Mouse (Mus musculus) ovary, postnatal 14 days (tissue): ENCODE measurements around the gene Avil.
A peak's percentile ranks its signal among the peaks of the same experiment; 100 is the strongest.

Experiments
- DNase-seq: peaks from one replicate; pipeline ENCODE4 v3.0.0; 2022; ENCODE audit warnings: low spot score

The Avil gene

DNA sequence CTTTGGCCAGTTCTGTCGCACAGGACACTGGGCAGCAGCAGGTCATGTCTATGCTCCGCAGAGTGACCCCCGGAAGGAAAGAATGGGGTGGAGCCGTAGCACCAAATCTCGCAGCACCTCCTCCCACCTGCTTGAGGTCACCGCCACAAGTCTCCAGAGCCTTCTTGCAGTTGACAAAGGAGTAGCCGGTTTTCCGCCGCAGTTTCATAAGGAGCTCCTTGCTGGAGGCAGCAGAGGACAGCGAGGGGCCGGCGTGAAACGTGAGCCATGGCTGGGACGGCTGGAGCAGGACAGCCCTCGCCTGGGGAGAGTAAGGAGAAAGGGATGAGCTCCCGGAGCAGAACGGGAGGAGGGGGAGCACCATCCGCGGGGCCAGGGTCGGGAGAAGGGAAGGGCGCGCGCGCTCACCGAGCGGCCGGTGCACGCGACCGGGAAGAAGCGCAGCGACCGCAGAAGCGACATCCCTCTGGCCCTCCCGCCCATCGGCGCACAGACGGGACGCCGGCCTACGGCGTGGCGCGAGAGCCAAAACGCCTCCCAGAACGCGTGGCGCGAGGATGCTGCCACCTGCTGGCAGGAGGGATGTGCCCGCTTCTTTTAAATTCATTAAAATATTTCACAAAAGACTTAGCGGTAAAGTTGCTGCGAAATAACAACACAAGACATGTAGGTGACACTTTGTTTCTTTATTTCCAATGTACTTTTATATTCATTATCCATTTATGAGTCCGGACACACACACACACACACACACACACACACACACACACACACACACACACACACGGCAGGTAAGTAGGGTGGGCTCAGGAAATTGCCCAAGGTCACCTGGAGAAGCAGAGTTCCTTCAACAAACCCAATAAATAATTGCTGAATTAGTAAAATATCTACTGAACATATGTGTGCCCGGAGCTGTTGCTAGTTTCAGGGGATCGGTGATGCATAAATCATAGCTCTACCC lies 30.1 kb downstream of the Avil start, which contains the start of gene Tsfm:
TSS of gene Tsfm (minus strand) at position 505 of the 961 bp plus-strand sequence.
- peak; percentile 90 for DNase-seq

DNA sequence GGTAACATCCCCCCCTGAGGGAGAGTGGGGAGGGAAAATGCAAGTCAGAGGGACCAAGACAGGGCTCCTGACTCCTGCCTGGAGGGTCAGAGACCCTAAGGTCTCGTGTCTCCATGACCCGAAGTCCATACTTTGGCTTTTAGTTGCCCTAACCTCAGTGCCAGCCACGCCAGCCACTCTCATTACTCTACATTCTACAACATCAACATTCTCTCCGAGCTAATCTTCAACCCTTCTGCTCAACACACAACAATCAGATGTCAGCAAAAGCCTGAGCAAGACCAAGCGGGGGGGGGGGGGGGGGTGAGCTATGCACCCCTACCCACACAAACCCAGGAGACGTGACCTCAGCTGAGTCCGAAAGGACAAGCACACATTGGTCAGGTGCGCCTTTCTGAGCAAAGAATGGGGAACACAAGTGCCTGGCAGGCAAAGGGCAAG lies 32.8 kb downstream of the Avil start:
- no peak for DNase-seq

DNA sequence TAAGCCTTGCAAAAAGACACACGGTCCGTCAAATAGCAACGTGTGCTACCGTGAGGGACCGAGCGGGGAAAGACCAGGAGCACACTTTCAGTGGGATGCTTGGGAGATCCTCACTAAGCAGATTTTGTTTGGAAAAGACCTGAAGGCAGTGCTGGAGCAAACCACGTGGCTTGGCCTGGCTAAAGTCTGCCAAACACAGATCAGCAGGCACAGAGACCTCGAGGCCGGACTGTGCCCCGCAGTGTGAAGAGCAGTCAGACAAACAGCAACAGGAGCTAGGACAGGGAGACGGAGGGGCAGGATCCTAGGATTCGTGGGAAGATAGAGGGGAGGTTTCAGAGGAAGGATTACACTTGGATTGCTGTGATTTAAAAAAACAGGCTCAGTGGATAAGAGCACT lies 35.8 kb downstream of the Avil start:
- DNase-seq: no peak

DNA sequence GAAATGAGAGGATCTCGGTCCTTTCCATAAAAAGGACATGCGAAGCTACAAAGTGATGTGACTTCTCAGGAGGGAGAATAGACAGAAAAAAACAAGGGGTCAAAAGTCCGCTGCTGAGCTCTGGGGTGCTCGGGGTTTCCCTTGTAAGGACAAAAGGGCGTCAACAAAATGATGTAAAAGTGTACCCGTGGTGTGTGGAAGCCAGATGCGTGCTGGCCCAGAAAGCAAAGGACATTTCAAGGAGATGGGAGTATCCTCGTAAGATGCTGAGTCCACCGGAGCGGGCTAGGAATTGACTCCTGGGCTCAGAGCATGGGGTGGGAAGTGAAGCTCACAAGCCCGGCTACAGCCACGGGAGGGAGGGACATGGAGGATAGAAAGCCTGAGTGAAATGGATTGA lies 37.1 kb downstream of the Avil start:
- no peak for DNase-seq

DNA sequence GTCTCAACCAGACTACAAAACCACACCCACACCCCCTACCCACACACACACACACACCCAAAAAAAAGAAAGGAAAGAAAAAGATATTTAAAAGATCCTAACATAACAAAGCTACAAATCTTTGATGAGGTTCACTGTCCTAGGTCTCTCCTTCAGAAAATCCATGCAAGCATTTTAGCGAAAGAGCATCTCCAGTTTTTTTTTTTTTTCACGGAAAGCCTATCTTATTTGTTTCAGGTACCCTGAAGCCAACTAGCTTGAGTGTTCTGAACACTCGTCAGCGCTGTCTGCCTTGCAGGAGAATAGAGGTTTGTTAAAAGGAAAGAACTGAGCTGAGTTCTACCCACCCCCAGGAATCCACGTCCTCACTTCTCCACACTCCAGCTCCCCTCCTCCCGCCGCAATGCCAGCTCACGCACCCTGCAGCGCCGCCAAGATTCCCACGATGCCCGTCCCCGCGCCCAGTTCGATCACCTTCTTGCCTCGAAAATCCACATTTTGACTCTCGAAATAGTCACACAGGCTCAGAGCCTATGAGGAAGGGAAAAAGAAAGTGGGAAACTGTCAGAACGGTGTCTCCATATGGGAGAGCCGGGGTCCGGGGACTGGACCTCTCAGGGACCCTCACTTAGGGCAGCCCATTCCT lies 40.2 kb downstream of the Avil start:
- no peak for DNase-seq

DNA sequence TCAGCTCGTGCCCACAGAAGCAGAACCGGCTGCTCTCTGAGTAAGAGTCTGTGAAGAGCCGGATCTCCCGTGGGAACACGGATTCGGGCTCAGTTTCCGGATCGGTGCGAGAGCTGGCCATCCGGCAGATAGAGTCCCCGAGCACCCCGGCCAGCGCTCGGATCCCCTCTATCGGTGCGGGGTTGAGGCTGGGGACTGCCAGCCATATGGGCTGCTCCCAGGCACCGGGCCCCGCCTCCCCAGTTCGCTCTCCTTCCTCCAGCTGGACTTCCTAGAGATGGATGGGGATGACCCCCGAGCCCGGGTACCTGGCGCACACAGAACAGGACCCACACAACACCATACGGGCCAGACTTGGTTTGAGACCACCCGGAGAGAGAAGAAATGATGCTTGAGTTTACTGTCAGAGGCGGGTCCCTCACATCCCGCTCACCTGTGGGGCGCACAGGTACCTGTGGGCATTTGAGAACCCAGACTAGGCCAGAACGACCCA lies 40.8 kb downstream of the Avil start, which contains the start of the genes Mettl1 and Eef1akmt3:
TSS of gene Mettl1 (plus strand) at position 141 of the 493 bp plus-strand sequence.
TSS of gene Eef1akmt3 (minus strand) at position 240 of the 493 bp plus-strand sequence.
- peak; percentile 24 for DNase-seq

DNA sequence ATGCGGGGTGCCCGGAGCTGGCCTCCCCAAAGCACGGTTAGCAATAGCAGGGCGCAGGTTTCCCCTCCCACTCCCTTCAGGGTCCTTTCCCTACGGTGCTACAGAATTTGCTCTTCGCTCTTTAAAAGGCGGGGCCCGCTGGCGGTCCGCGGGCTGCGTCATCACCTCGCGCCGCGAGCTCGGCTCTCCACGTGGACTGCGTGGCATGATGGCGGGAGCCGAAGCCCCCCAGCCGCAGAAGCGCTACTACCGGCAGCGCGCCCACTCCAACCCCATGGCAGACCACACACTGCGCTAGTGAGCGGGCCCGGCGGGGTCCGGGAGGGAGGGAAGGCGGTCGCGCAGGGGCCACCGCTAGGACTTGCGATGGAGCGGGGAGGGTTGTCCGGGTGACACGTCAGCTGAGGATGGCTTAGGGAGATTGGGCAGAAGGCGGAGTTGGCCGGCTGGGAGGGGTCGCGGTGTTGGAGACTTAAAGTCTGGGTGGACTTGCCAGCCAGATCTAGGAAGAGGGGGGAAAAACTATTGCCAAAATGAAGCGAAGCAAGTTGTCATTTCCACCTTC lies 41.3 kb downstream of the Avil start:
- peak; percentile 89 for DNase-seq

DNA sequence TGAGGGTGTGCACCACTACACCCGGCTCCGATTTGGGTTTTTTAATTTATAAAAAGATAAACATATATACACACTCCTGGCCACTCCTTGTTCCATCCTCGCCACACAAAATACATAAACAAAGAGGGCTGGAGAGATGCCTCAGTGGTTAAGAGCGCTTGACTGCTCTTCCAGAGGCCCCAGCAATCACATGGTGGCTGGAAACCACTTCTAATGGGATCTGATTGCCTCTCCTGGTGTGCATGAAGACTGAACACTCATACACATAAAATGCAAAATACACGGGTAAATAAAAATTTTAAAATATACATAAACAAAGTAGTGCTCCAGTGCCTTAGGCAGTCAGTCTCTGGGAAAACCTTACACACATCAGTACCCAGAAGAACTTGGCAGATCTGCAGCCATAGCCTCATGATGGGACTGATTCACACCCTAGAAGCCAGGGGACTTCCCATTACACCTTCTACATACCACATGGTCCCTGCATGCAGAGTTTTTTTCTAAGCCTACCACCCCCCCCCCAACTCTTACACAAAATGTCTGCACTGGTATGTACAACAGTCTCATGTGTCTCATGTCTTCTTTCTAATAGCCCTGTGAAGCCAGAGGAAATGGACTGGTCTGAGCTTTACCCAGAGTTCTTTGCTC lies 42.1 kb downstream of the Avil start:
- no peak for DNase-seq

DNA sequence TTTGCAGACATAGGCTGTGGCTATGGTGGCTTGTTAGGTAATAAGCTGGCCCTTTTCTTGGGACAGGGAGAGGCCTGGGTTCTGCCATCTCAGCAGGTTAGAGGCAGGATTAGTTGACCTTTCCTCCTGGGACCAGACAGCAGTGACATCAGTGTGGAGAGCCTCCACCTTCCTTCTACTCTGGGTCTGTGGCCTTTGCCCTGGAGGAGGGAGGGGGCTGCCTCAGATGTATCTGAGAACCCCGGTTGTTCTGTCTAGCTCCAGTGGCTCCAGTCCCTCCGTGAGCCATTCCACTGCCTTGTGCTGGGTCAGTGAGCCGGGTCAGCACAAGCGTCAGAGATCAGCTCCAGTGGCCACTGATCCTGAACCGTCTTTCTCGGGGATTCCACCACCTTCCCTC lies 42.7 kb downstream of the Avil start:
- DNase-seq: no peak

DNA sequence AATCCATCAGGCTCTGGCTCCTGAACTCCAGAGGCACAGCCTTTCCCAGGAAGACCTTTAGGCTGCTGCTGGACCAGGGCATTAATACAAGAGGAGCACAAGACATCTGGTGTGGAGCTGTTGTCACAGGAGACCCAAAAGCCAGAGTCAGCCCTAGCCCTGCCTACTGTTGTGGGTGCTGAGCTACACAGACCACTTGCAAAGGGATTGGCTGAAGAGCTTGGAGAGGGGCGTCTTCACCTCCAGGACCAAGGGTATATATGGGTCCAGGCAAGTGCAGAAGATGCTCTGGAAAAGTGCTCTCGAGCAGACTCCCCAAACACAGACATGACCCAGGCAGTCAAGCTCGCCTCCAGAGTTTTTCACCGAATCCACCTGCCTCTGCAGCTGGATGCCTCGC lies 47.4 kb downstream of the Avil start, which contains the start of gene Cyp27b1:
TSS of gene Cyp27b1 (plus strand) at position 297 of the 400 bp plus-strand sequence.
- no peak for DNase-seq

DNA sequence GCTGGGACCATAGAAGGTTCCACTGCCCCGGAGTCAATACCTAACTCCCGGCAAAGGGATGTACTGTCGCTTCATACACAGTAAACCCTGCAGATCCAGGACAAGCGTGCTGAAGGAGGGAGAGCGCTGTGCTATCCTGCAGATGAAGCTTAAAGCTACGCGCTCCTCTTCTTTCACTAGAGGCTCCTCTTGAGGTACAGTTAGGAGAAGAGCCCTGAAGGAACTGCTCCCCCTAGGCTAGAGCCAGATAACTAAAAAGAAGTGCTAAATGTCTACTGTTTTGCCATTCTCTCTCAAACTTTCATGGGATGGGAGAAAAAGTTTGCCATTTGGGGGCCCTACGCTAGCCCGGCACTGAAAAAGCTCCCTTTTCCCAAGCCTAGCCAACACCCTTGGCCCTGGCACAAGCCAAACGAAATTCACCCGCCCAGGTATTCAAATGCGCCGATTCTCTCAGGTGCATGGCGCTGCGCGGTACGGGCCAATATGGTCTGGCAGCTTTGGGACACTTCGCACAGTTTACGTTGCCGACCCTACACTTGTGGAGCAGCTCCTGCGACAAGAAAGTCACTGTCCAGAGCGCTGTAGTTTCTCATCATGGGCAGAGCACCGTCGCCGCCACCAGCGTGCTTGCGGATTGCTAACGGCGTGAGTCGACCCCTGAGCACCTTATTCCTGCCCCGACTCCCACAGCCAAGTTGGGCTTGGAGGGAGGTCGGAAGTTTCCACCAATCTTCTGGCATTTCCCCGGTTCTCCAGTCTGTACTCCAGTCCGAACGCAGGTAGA lies 48.3 kb downstream of the Avil start:
- DNase-seq: no peak

DNA sequence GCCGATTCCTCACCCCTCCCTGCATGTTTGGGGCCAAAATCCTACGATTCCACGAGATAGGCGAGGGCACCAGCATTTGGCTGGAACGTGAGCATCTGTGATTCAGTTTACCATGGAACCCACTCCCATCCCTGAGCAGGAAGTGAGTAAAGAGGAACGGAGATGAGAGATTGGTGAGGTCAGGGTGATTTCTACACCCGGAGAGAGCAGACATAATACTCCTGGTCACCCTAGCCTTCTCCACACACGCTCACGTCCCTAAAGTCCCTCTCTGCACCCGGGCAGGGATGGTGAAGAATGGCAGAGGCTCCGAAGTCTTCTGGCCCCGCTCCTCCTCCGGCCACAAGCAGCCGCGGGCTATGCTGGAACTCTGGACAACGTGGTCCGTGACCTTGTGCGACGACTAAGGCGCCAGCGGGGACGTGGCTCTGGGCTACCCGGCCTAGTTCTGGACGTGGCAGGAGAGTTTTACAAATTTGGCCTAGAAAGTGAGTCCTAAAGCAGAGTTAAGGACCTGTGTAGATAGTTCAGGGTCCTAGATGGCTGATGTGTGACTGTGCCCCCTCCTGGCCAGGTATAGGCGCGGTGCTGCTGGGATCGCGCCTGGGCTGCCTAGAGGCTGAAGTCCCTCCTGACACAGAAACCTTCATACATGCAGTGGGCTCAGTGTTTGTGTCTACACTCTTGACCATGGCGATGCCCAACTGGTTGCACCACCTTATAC lies 49.0 kb downstream of the Avil start:
- no peak for DNase-seq

DNA sequence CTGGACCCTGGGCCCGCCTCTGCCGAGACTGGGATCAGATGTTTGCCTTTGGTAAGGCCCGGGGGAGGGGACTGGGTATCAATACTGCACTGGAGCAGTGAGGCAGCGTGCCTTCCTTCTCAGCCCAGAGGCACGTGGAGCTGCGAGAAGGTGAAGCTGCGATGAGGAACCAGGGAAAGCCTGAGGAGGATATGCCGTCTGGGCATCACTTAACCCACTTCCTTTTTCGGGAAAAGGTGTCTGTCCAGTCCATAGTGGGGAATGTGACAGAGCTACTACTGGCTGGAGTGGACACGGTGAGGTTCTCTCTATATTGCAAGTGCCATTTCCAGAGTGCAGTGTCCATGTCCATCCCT lies 49.6 kb downstream of the Avil start:
- DNase-seq: no peak

DNA sequence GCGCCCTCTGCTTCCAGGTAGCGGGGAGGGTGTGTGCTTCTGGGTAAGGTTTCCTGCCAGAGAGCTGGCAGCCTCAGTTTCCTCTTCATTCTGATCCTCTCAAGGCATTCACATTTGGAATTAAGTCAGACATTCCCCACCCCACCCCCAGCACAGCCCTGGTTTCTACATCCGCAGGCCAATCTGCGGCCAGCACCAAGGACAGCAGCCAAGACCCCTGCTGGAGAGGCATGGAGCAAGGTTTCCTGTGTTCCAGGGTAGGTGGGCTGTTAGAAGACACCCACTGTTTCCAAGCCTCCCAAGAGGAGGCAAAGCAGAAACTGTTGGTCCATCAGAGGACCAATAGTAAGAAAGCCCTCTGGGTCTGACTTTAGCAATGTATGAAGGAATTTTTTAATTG lies 54.1 kb downstream of the Avil start:
- no peak for DNase-seq

DNA sequence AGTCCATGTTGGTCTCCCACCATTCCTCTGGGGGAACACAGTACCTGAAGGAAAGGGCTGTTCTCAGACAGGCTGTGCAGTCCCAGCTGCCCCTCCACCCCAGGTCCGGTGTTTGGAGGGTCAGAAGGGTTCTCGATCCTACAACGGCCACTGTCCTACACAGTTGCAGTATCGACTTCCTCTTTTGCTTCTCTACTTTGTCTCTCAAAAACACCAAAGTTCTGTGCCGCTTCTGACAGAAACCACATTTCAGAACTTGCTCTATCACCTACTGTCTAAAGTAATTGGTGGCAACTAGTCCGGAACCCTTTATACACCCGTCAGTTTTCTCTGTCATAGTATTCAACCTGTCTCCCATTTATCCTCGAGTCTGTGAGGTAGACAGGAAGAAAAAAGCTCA lies 54.9 kb downstream of the Avil start:
- DNase-seq: no peak

DNA sequence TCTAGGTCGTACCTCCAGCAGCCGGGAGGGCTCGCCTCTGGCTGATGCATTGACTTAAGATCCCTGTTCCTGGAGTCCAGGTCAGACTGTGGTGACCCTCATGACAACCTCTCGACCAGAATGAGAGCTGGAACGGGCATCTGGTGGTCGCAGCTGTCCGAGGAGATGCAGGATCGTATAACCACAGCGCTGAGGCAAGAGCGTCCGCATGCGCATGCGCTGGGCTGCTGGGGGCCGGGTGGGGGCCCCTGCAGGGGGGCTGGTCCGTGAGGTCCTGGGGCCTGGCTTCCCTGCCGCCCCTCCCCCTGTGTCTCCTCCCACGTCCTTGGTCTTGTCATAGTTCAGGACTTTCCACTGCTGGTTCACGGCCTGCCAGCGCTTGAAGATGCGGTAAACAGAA lies 56.0 kb downstream of the Avil start:
- no peak for DNase-seq

DNA sequence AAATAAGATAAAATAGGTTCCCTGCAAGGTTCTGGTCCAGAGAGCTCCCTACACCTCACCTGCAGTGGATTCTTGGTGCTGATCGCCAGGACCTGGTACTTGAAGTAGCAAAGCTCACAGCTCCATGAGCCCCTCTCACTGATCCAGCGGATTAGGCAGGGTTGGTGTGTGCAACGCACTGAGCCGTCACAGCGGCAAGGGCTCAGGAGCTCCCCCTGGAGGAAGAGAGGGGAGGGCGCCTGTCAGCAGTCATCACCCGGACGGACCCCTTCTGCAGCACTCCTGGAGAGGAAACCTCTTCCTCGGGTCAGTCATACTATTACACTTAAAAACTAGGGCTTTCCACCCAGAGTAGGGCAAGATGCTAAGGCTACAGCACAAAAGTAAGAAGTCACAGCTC lies 57.7 kb downstream of the Avil start:
- DNase-seq: peak; percentile 72

DNA sequence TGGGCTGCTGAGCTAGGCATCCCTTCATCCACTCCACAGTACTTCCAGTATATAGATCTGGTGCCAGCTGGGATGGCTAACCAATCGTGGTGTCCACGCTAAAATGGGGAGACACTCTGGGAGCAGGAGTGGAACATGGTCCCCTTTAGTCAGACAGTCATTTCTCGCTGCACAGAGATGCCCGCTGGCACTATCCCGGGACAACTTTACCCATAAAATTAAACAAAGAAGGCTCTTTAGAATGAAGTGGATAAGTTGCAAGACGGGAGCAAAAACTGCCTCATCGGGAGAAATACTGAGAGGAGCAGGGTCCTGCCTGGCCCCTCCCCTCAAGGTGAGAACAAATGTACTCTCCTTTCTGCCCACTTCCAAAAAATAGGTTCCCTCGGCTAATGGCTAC lies 58.2 kb downstream of the Avil start:
- no peak for DNase-seq

DNA sequence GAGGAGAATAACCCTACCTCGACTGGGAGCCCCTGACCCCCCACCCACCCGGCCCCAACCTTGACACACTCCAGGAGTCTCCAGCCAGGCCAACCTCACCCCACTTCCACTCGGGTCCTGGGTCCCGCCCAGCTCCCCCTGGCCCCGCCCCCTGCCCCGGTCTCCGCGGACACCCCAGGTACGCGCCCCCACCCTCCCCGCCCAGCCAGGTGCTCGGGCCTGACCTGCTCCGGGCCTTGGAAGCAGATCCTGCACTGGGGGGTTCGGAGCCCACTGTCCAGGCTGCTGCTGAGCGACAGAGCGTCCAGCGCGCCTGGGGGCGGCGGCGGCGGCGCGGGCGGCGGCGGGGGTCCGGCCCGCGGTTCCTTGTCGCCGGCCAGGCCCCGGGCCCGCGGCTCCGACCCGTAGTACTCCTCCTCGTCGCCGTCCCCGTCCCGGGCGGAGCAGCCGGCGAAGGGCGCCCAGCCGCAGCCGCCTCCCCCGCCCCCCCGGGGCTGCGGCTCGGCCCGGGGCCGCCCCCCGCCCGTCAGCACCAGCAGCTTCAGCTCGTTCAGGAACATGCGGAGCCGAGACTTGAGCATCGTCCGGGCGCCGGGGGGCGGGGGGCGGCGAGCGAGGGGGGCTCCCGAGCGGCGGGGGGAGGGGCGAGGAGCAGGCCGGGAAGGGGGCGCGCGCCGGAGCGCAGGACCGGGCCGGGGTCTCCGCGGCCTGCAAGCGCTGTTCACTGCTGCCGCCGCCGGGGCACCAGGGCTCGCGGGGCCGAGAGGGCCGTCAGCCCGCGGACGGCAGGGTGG lies 58.9 kb downstream of the Avil start:
- DNase-seq: no peak
